Mouse (Mus musculus) liver, embryonic 12.5 days (tissue): Measurements from ENCODE around the gene Xxylt1. TPM values are rescaled to one million over a fixed set of nuclear protein-coding genes. Genes with fewer than 3 reads are reported as not detected.

Experiments
- ATAC-seq: fragments of 200-750 bp; cut with Nextera tagmentation; 2 replicates; pipeline ENCODE4 v1.8.0; 2017; ENCODE audit warnings: moderate number of reproducible peaks, mild to moderate bottlenecking, moderate library complexity
- H3K27ac ChIP-seq: fragments of 300-500 bp; sonication (generic); 2 replicates; pipeline ENCODE4 v1.5.1; 2016; ENCODE audit warnings: mild to moderate bottlenecking
- H3K27me3 ChIP-seq: fragments of 300-500 bp; sonication (generic); replicated peaks from 2 replicates; pipeline ENCODE4 v1.6.1; 2016; ENCODE audit warnings: mild to moderate bottlenecking, moderate library complexity
- H3K36me3 ChIP-seq: fragments of 300-500 bp; sonication (generic); 2 replicates; pipeline ENCODE4 v1.6.1; 2016; ENCODE audit warnings: mild to moderate bottlenecking, moderate library complexity
- H3K4me1 ChIP-seq: fragments of 300-500 bp; sonication (generic); 2 replicates; pipeline ENCODE4 v1.6.1; 2016
- H3K4me2 ChIP-seq: fragments of 300-500 bp; sonication (generic); 2 replicates; pipeline ENCODE4 v1.6.1; 2016; ENCODE audit warnings: mild to moderate bottlenecking, moderate library complexity
- H3K4me3 ChIP-seq: fragments of 300-500 bp; sonication (generic); 2 replicates; pipeline ENCODE4 v1.5.1; 2016; ENCODE audit warnings: mild to moderate bottlenecking, moderate library complexity
- H3K9ac ChIP-seq: fragments of 300-500 bp; sonication (generic); 2 replicates; pipeline ENCODE4 v1.6.1; 2016; ENCODE audit warnings: mild to moderate bottlenecking, moderate library complexity
- H3K9me3 ChIP-seq: fragments of 300-500 bp; sonication (generic); replicated peaks from 2 replicates; pipeline ENCODE4 v1.6.1; 2016; ENCODE audit warnings: mild to moderate bottlenecking, moderate library complexity
- WGBS: fragments of 180-500 bp; shearing (Covaris S2); methylation state at CpG from one replicate; pipeline ENCODE4 v1.1.7; 2016; ENCODE audit not compliant: insufficient replicate concordance; 5-methylcytosine and 5-hydroxymethylcytosine counted together
- polyA plus RNA-seq: library from polyadenylated mRNA; unstranded; fragments of >200 nt; fragmentation: Nextera tagmentation; extraction: Ambion mirVana; gene quantifications from 2 replicates; pipeline ENCODE4 v1.2.1, GENCODE M21; 2016

Gene Xxylt1
- polyA plus RNA-seq = 7.5 and 8.3 TPM in 2 replicates

DNA sequence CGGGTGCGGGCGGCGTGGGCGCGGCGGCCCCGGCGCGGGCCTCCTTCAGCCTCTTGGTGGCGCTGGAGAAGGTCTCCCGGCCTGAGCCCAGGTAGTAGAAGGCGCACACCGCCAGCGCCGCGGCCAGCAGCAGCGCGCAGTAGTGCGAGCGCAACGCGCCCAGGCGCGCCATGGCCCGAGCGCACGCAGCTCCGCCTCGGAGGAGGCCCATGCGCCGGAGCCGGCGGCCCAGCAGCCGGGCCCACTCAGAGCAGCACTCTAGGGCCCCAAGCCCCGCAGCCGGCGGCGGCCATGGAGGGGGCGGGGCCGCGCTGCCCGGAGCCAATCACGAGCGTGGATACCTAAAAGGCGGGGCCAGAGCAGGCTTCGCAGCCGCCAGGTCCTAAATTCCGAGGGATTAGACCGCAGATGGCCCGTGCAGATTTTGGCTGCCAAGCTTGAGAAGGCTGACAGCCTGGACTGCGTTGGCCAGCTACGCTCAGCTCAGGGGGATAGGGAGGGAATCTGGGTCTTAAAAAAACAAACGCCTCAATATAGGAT is at the start of gene Xxylt1:
Gene Xxylt1, minus strand, starts transcription at position 308 of the 540 bp plus-strand sequence.
- Histone ChIP-seq H3K27ac (peak within 1 kb of the TSS; percentile 77), H3K27me3 (no peaks in the 10 kb centered on the region), H3K4me1 (peaks cover 25% of the 10 kb centered on the region), H3K4me3 (peak within 1 kb of the TSS; percentile 75), H3K4me2 (peak within 1 kb of the TSS; percentile 99), H3K9me3 (no peaks in the 10 kb centered on the region), H3K9ac (peak within 1 kb of the TSS; percentile 76), H3K36me3 (peaks cover 9% of the 10 kb centered on the region; the same call in 1 of the 2 replicates)
- peak; percentile 96 for ATAC-seq
- under 1% methylated on average over 45 of the region's 54 CpGs for WGBS

DNA sequence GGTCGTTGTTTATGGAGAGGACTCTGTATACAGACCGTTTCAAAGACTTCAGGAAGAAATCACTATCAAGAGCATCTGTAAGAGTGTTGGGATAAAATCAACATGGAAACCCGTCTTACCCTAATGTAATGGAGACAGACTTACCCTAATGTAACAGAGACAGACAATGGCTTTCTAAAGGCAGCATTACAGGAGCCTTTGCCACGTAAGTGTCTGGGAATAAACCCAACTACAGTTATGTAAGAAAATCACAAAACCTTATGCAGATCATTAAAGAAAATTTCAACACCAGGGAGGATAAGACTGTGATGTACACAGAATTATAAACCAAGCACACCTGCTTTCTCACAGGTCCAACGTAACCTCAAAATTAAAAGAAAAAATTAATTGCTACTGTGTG is 46.9 kb upstream of the Xxylt1 start:
- no peaks in the 10 kb centered on the region for H3K4me1 ChIP-seq
- H3K9me3 ChIP-seq = no peaks in the 10 kb centered on the region
- WGBS = 77% methylated on average over 5 of the region's 5 CpGs
- no peaks in the 10 kb centered on the region for H3K27me3 ChIP-seq
- ATAC-seq = no peak
- H3K36me3 ChIP-seq = peaks cover 24% of the 10 kb centered on the region
- no peak overlapping the region for H3K4me3 ChIP-seq
- no peak overlapping the region for H3K4me2 ChIP-seq
- H3K9ac ChIP-seq = no peak overlapping the region
- H3K27ac ChIP-seq = no peak overlapping the region

DNA sequence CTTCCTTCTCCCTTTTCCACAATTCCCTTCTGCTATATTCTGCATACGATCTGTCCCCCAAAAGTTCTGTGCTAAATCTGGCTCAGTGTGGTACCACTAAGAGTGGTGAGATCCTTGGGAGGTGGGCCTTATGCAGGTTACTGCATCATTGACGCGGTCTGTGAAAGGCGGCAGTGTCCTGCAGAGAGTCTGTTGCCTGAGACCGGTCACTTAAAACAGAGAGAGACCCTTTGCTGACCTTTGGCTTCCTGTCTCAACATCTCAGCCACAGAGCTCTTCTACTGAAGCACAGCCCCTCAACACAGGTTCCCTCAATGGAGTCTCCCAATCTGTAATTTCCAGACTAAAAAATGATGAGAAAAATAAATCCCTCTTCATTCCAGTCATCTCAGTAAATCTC is 43.8 kb upstream of the Xxylt1 start:
- peaks cover 32% of the 10 kb centered on the region for H3K36me3 ChIP-seq
- no peak overlapping the region for H3K27ac ChIP-seq
- no peaks in the 10 kb centered on the region for H3K4me1 ChIP-seq
- no peak overlapping the region for H3K9ac ChIP-seq
- WGBS = 82% methylated on average over 5 of the region's 5 CpGs
- H3K4me2 ChIP-seq = no peak overlapping the region
- H3K27me3 ChIP-seq = no peaks in the 10 kb centered on the region
- ATAC-seq = no peak
- H3K9me3 ChIP-seq = no peaks in the 10 kb centered on the region
- H3K4me3 ChIP-seq = no peak overlapping the region

DNA sequence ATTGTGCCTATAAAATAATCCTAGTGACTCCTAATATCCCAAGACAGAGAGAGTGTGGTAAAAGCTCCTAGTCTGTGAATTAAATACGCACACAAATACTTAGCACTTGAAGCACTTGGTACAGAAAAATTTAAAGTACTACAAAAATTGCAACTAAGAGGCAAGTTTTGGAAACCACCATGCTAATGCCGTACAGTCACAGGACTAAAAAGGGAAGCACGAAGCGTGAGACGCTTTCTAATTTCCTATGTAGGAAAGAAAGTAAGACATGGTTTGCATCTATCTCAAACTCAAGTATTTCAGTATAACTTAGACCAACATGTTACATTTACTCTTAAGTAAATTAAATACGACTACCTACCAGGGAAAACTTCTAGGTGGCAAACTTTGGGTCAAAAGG is 40.4 kb upstream of the Xxylt1 start:
- H3K27me3 ChIP-seq = no peaks in the 10 kb centered on the region
- no peaks in the 10 kb centered on the region for H3K4me1 ChIP-seq
- no peaks in the 10 kb centered on the region for H3K9me3 ChIP-seq
- H3K9ac ChIP-seq = no peak overlapping the region
- peaks cover 48% of the 10 kb centered on the region for H3K36me3 ChIP-seq
- no peak overlapping the region for H3K27ac ChIP-seq
- no peak for ATAC-seq
- no peak overlapping the region for H3K4me2 ChIP-seq
- WGBS = 86% methylated on average over 6 of the region's 6 CpGs
- no peak overlapping the region for H3K4me3 ChIP-seq

DNA sequence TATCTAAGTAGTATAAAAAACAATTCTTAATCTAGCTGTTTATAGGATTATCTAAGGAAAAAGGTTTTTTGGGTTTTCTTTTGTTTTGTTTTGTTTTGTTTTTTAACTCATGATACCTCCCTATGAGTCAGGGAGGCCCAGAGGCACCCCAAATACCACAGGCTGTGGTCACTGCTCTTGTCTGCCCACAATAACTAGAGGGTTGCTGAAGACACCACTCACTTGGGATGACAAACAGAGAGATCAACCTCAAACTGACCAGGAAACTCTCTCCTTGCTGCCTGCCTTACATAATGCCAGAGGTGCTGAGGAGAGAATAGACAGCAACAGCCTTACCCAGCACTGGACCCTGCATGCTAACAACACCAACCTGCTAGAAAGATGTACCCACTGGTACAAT is 32.4 kb upstream of the Xxylt1 start:
- no peak overlapping the region for H3K27ac ChIP-seq
- no peaks in the 10 kb centered on the region for H3K4me1 ChIP-seq
- no peaks in the 10 kb centered on the region for H3K27me3 ChIP-seq
- H3K9ac ChIP-seq = no peak overlapping the region
- H3K9me3 ChIP-seq = no peaks in the 10 kb centered on the region; the same call in 1 of the 2 replicates
- H3K36me3 ChIP-seq = peaks cover 64% of the 10 kb centered on the region
- ATAC-seq = no peak
- H3K4me3 ChIP-seq = no peak overlapping the region
- H3K4me2 ChIP-seq = no peak overlapping the region

DNA sequence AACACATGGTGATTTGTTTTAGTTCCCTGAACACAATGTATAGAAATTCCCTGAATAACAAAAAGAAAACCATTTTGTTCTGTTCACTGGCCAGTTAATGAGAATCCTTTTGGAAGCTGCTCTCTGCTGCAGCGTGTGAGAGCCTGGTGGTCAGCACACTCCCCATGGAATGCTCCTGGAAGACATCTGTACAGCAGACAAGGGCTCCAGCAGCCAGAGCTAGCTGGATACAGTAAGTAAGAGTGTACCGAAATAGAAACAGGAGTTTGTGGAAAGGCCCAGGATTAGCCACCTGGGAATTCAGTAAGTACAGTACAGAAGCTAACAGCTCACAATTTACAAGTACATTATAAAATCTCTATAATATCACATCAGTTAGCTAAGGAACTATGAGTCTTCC is 20.1 kb upstream of the Xxylt1 start:
- Histone ChIP-seq H3K4me2 (no peak overlapping the region), H3K27me3 (no peaks in the 10 kb centered on the region), H3K9me3 (no peaks in the 10 kb centered on the region), H3K27ac (no peak overlapping the region), H3K36me3 (peaks cover 46% of the 10 kb centered on the region), H3K9ac (no peak overlapping the region), H3K4me1 (no peaks in the 10 kb centered on the region), H3K4me3 (no peak overlapping the region)
- WGBS = 86% methylated on average over 2 of the region's 2 CpGs
- no peak for ATAC-seq

DNA sequence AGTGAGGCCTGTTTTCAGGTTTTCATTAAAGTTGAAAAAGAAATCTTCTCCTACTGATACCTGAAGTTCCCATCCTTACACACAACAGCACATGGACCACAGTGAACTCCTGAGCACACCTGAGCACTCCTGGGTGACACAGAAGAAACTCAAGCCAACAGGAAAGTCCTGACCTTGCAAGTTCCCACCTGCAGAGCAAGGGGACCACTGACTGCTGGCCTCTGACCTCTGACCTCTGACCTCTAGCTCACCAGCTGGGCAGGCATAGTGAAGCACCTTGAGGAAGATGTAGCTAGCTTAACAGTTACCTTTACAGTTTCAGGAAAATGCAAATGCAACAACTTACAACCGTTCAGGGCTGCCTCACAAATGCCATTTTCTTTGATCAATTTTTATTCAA is 18.7 kb upstream of the Xxylt1 start:
- Histone ChIP-seq H3K27me3 (no peaks in the 10 kb centered on the region), H3K4me3 (no peak overlapping the region), H3K9me3 (no peaks in the 10 kb centered on the region), H3K4me2 (no peak overlapping the region), H3K27ac (no peak overlapping the region), H3K9ac (no peak overlapping the region), H3K4me1 (no peaks in the 10 kb centered on the region), H3K36me3 (peaks cover 46% of the 10 kb centered on the region)
- ATAC-seq = no peak
- 81% methylated on average over 1 of the region's 1 CpGs for WGBS

DNA sequence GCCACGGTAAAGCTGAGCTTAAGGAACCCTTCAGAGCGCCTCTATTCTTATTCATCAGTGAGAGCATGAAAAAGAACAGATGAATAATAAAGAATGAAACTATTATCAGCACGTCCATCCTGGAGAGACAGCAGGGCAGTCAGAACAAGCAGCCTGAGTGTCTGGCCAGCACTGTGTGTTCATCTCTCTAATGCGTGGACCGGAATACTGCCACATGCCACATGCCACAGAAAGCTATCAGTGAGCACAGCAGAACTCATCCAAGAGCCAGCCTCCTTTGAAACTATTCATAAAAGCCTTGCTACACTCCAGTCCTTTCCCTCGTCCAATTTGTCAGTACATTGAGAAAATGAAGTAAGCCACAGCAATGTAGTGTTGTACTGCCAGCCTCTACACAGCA is 12.8 kb upstream of the Xxylt1 start:
- Histone ChIP-seq H3K27ac (no peak overlapping the region), H3K27me3 (no peaks in the 10 kb centered on the region), H3K4me2 (no peak overlapping the region), H3K36me3 (peaks cover 18% of the 10 kb centered on the region), H3K9ac (no peak overlapping the region), H3K9me3 (no peaks in the 10 kb centered on the region), H3K4me1 (no peaks in the 10 kb centered on the region), H3K4me3 (no peak overlapping the region)
- 67% methylated on average over 6 of the region's 6 CpGs for WGBS
- no peak for ATAC-seq

DNA sequence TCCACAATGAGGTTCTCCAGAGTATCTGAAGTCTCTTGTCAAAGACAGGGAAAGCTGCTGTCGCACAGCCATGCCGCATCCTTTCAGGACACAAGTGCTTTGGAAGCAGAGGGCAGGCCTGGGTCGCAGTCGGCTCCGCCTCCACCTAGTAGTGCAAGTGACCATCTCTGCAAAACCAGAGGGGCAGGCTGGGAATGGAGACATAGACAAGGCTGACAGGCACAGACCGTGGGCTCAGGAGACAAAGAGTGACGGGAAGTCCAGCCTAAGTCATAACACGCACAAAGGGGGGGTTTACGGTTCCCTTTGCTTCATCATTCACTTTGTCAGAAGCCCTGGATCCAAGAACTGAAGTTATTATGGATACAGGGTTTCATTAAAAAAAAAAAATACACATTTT is 12.0 kb upstream of the Xxylt1 start:
- Histone ChIP-seq H3K4me1 (no peaks in the 10 kb centered on the region), H3K4me2 (no peak overlapping the region), H3K4me3 (no peak overlapping the region), H3K9ac (no peak overlapping the region), H3K9me3 (no peaks in the 10 kb centered on the region), H3K36me3 (peaks cover 16% of the 10 kb centered on the region), H3K27me3 (no peaks in the 10 kb centered on the region), H3K27ac (no peak overlapping the region)
- WGBS = 85% methylated on average over 9 of the region's 9 CpGs
- no peak for ATAC-seq

DNA sequence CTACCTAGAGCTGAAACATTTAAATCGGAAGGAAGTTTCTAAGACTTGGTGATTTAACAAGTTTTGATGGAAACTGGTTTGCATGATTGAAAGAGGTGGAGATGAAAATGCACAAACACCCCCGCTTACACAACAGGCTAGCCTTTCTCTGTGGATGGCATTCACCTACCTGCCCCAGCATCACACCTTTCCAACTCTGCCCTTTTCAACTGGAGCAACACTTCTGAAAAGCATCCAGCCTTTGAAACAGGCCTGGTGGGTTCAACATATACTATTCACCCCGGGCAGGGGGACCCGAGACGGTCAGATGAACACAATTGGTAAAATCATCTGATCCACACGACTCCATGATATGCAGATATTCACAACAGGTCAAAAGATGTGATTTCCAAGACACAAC is 659 bp upstream of the Xxylt1 start:
- Histone ChIP-seq H3K9me3 (no peaks in the 10 kb centered on the region), H3K27ac (no peak overlapping the region), H3K4me3 (no peak overlapping the region), H3K27me3 (no peaks in the 10 kb centered on the region), H3K9ac (no peak overlapping the region), H3K4me2 (peak overlapping the region; percentile 99), H3K36me3 (peaks cover 9% of the 10 kb centered on the region; the same call in 1 of the 2 replicates), H3K4me1 (peaks cover 25% of the 10 kb centered on the region)
- ATAC-seq = no peak
- WGBS = 66% methylated on average over 6 of the region's 6 CpGs

DNA sequence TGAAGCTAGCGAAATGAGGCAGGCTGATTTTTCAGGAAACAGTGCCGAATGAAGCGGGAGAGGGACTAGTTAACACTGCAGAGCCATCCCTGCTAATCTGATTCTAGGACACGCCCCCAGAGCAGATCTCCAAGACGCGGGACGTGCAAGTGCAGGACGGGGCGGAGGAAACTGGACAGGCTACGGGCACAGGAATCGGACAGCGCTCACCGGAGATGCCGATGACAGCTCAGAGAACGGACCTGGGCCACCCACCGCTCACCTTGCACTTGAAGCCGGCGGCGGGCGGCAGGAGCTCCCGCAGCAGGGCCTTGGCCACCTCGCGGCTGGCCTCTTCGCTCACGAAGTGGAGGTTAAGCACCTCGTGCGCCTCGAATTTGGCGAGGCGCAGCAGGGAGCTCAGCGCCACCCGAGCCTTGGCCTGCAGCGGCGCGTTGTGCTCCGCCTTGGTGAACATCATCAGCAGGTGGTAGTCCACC is 620 bp downstream of the Xxylt1 start:
- Histone ChIP-seq H3K4me1 (peaks cover 25% of the 10 kb centered on the region), H3K36me3 (peaks cover 9% of the 10 kb centered on the region; the same call in 1 of the 2 replicates), H3K27me3 (no peaks in the 10 kb centered on the region), H3K9me3 (no peaks in the 10 kb centered on the region), H3K27ac (peak overlapping the region; percentile 77), H3K4me2 (peak overlapping the region; percentile 99), H3K9ac (peak overlapping the region; percentile 76), H3K4me3 (peak overlapping the region; percentile 75)
- peak; percentile 65 for ATAC-seq
- 2% methylated on average over 36 of the region's 36 CpGs for WGBS

DNA sequence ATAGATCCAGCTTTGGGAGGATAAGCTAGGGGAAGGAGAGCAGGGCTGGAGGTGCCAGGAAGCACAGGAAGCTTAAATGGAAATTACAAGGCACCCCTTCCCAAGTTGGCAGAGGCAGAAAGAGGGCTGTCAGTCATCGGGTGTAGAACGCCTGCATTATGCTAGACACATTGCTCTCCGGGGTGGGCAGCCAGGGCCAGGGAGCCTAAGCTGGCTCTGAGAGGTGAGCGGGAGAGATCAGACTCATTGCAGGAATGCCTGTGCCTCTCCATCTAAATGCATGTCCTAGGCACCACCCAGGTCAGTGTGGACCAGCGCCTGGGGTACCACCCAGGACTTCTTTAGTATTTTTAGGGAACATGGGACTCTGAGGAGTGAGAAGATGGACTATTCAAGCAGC is 3.8 kb downstream of the Xxylt1 start:
- 78% methylated on average over 5 of the region's 5 CpGs for WGBS
- Histone ChIP-seq H3K27me3 (no peaks in the 10 kb centered on the region), H3K27ac (no peak overlapping the region), H3K4me2 (no peak overlapping the region), H3K9me3 (no peaks in the 10 kb centered on the region), H3K9ac (no peak overlapping the region), H3K4me3 (no peak overlapping the region), H3K4me1 (peaks cover 25% of the 10 kb centered on the region), H3K36me3 (peaks cover 9% of the 10 kb centered on the region; the same call in 1 of the 2 replicates)
- no peak for ATAC-seq

DNA sequence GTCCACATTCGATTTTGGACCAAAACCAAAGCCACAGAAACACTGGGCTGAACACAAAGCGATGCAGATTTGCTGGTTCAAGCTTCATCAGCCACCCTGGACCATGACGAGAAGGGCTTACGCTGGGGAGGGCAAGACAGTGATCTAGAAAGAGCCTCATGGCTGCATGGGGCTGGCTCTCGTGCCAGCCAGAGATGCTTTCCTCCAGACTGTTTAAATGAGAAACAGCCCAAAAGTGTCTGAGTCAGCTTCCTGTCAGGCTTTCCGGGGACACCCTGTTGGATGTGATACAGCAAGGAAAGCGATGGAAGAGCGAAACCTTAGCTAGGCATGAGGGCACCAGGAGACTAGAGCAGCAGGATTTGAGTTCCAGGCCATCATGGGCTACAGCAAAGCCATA is 4.8 kb downstream of the Xxylt1 start:
- Histone ChIP-seq H3K9me3 (no peaks in the 10 kb centered on the region), H3K4me3 (no peak overlapping the region), H3K4me1 (peaks cover 20% of the 10 kb centered on the region), H3K27ac (no peak overlapping the region), H3K4me2 (no peak overlapping the region), H3K9ac (no peak overlapping the region), H3K36me3 (peaks cover 9% of the 10 kb centered on the region; the same call in 1 of the 2 replicates), H3K27me3 (no peaks in the 10 kb centered on the region)
- 75% methylated on average over 8 of the region's 8 CpGs for WGBS
- ATAC-seq = no peak
